Mouse (Mus musculus): ENCODE measurements around the gene Olfr90. TPM values are rescaled to one million over a fixed set of nuclear protein-coding genes. Genes with fewer than 3 reads are reported as not detected.

Gene Olfr90
- polyA plus RNA-seq, 1 experiment = not detected

DNA sequence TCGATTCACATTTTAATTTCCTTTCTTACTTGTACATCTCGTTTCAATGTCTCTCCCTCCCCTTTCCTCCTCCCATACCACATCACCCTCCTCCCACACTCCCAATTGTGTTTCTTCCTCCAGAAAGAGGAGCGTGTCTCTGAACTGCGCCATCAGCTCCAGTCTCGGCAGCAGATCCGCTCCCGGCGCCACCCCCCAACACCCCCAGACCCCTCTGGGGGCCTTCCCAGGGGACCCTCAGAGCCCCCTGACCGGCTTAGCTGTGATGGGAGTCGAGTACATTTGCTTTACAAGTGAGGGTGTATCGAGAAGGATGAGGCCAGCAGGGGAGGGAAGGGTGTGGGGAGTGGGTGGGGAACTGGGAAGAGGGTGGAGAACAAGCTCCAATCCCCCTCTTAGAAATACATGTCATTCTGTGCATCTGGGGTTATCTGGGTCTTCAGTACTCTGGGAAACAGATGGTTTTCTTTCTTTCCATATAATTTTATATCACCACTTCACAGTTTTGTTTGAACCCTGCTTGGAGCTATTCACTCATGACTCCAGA, 15.5 kb downstream of the Olfr90 start:
- peaks cover 2% of the 10 kb centered on the region; the same call in 1 of the 2 replicates for H3K36me3 ChIP-seq (ENCODE audit: control insufficient read depth, insufficient read depth, low read length)
- TF ChIP-seq CTCF (IDR thresholded peaks at IDR 0.05; ENCODE audit: extremely low read depth, insufficient read length, insufficient replicate concordance, low read depth, low read length) = no peak
- TF ChIP-seq POLR2A (IDR thresholded peaks at IDR 0.05; ENCODE audit: low read depth, low read length) = no peak
- no peaks in the 10 kb centered on the region for H3K4me1 ChIP-seq (ENCODE audit: control insufficient read depth, insufficient read depth, insufficient read length, low read length)
- WGBS = 80% methylated on average over 11 of the region's 11 CpGs
- H3K4me3 ChIP-seq (ENCODE audit: low read depth, low read length) = no peak overlapping the region
- H3K27me3 ChIP-seq (ENCODE audit: control insufficient read depth, insufficient read depth, low read length) = no peaks in the 10 kb centered on the region
- H3K27ac ChIP-seq (ENCODE audit: insufficient read depth, low read depth, low read length) = no peak overlapping the region

DNA sequence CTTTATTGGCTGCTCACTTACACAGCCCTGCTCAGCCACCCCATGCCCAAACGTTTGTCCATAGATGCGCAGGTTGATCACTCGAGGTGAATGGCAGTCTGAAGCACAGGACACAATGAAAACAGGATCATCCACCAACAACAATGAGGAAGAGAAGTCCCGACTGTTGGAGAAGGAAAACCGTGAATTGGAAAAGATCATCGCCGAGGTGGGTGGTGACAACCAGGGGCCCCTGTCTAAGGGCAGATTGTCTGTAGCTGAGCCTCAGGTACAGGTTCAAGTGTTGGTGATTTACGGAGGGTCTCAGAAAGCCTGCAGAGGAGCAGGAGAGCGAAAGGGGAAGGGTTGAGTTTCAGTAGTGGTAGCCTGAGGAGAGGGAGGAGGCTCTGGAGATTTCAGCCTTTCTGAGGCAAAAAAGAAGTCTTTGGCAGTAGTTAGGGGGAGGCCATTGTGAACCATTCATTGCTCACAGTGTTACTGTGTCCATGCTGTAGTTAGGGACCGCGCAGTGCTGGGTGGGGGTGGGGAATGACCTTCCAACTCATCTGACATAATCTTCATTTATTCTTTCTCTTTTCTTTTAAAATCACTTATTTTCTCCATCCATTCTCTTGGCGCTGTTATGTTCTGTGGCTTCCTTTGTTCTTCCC, 16.1 kb downstream of the Olfr90 start:
- no peaks in the 10 kb centered on the region for H3K27me3 ChIP-seq (ENCODE audit: control insufficient read depth, insufficient read depth, low read length)
- H3K4me1 ChIP-seq (ENCODE audit: control insufficient read depth, insufficient read depth, insufficient read length, low read length) = no peaks in the 10 kb centered on the region
- no peak overlapping the region for H3K4me3 ChIP-seq (ENCODE audit: low read depth, low read length)
- TF ChIP-seq POLR2A (IDR thresholded peaks at IDR 0.05; ENCODE audit: low read depth, low read length) (no peak), CTCF (IDR thresholded peaks at IDR 0.05; ENCODE audit: extremely low read depth, insufficient read length, insufficient replicate concordance, low read depth, low read length) (no peak)
- H3K36me3 ChIP-seq (ENCODE audit: control insufficient read depth, insufficient read depth, low read length) = peaks cover 2% of the 10 kb centered on the region; the same call in 1 of the 2 replicates
- no peak overlapping the region for H3K27ac ChIP-seq (ENCODE audit: insufficient read depth, low read depth, low read length)
- WGBS = 85% methylated on average over 12 of the region's 12 CpGs

DNA sequence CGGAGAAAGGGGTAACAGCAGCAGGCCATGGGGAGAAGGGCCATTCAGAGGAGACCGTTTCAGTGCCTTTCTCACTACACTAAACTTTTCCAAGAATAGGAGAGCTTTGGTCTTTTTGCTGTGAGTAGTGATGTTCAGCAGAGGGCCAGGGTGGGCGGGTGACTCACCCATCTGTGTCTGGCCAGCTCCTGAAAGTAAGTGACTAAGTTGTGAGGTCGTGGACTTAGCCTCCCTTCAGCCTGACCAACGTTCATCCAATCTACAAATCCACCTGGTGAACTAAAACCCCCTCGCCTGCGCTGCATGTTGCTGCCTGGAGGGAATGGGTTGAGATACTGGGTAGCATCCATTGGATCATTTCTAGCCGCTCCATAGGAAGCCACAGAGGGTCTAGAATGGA, 18.2 kb downstream of the Olfr90 start:
- no peak overlapping the region for H3K27ac ChIP-seq (ENCODE audit: insufficient read depth, low read depth, low read length)
- no peak overlapping the region for H3K4me3 ChIP-seq (ENCODE audit: low read depth, low read length)
- peaks cover 2% of the 10 kb centered on the region; the same call in 1 of the 2 replicates for H3K36me3 ChIP-seq (ENCODE audit: control insufficient read depth, insufficient read depth, low read length)
- TF ChIP-seq POLR2A (IDR thresholded peaks at IDR 0.05; ENCODE audit: low read depth, low read length) (no peak), CTCF (IDR thresholded peaks at IDR 0.05; ENCODE audit: extremely low read depth, insufficient read length, insufficient replicate concordance, low read depth, low read length) (no peak)
- 79% methylated on average over 8 of the region's 8 CpGs for WGBS
- no peaks in the 10 kb centered on the region for H3K4me1 ChIP-seq (ENCODE audit: control insufficient read depth, insufficient read depth, insufficient read length, low read length)
- H3K27me3 ChIP-seq (ENCODE audit: control insufficient read depth, insufficient read depth, low read length) = no peaks in the 10 kb centered on the region

DNA sequence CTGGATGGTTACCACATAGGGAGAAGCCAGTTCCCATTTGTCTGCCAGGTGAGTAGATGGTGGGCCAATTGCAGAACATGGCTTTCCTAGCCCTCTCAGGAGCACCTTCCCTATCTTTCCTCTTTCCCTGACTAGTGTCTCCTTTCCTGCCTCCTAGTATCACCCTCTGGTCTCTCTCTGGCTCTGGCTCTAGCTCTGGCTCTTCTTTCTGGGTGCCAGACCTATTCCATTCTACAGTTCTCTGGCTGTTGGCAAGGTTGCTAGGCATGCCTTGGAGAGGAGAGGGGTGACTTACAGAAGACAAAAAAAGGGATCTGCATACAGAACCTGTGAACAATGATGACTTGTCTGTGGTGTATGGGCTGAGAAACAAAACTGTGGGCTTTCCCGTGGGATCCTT, 20.4 kb downstream of the Olfr90 start:
- H3K27me3 ChIP-seq (ENCODE audit: control insufficient read depth, insufficient read depth, low read length) = no peaks in the 10 kb centered on the region
- H3K27ac ChIP-seq (ENCODE audit: insufficient read depth, low read depth, low read length) = no peak overlapping the region
- TF ChIP-seq POLR2A (IDR thresholded peaks at IDR 0.05; ENCODE audit: low read depth, low read length) = no peak
- TF ChIP-seq CTCF (IDR thresholded peaks at IDR 0.05; ENCODE audit: extremely low read depth, insufficient read length, insufficient replicate concordance, low read depth, low read length) = no peak
- peaks cover 3% of the 10 kb centered on the region; the same call in 1 of the 2 replicates for H3K36me3 ChIP-seq (ENCODE audit: control insufficient read depth, insufficient read depth, low read length)
- no peak overlapping the region for H3K4me3 ChIP-seq (ENCODE audit: low read depth, low read length)
- WGBS = 89% methylated on average over 1 of the region's 1 CpGs
- H3K4me1 ChIP-seq (ENCODE audit: control insufficient read depth, insufficient read depth, insufficient read length, low read length) = no peaks in the 10 kb centered on the region; the same call in 1 of the 2 replicates

DNA sequence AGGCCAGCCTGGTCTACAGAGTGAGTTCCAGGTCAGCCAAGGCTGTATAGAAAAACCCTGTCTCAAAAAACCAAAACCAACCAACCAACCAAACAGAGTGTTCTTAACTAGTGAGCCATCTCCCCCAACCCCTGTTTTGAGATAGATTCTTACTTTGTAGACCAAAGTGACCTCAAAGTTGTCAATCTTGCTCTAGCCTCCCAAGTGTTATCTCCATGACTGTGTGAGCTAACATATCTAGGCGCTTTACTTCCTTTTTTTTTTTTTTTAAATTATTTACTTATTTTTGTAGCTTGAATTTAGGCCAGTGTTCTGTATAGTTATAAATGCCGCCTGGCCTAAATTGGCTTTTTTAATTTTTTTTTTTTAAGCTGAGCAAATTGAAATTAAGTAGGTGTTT, 22.3 kb downstream of the Olfr90 start:
- H3K27ac ChIP-seq (ENCODE audit: insufficient read depth, low read depth, low read length) = no peak overlapping the region
- no peaks in the 10 kb centered on the region for H3K27me3 ChIP-seq (ENCODE audit: control insufficient read depth, insufficient read depth, low read length)
- H3K36me3 ChIP-seq (ENCODE audit: control insufficient read depth, insufficient read depth, low read length) = peaks cover 1% of the 10 kb centered on the region; the same call in 1 of the 2 replicates
- H3K4me1 ChIP-seq (ENCODE audit: control insufficient read depth, insufficient read depth, insufficient read length, low read length) = no peaks in the 10 kb centered on the region; the same call in 1 of the 2 replicates
- WGBS = 92% methylated on average over 2 of the region's 2 CpGs
- TF ChIP-seq CTCF (IDR thresholded peaks at IDR 0.05; ENCODE audit: extremely low read depth, insufficient read length, insufficient replicate concordance, low read depth, low read length) = no peak
- TF ChIP-seq POLR2A (IDR thresholded peaks at IDR 0.05; ENCODE audit: low read depth, low read length) = no peak
- H3K4me3 ChIP-seq (ENCODE audit: low read depth, low read length) = no peak overlapping the region

DNA sequence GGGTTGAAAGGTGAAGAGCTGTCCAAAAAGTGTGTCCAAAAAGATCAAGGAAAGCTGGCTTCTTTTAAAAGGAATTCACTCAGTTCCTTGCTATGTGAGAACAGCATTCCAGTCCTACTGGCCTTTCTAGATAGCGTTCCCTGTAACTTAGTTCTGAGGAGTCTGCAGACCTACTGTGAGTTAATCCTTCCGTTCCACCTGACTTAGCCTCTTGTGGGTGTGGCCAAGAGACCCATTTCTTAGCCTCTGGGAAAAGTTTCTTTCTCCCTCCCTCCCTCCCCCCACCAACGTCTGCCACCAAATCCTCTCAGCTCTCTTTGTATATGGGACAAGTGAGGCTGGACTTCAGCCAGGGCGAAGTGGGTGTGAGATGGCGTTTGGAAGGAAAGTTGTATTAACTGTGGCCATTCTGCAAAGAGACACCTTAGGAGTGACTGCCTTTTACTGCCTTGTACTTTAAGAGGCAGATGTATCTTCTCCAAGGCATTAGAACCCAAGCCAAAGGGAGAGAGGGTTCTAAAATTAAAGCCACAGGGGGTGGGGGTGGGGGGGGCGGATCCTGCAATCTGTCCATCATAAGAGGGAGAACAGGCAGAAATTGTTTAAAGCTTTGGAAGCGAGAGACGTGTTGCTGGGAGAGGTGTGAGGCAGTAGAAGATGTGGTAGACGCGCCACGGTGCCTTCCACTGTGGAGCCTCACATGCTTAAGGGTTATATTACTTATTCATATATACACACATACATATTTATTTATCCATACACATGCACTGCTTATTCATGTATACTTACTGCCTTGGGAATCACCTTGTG, 24.4 kb downstream of the Olfr90 start:
- peaks cover 1% of the 10 kb centered on the region; the same call in 1 of the 2 replicates for H3K36me3 ChIP-seq (ENCODE audit: control insufficient read depth, insufficient read depth, low read length)
- WGBS = 83% methylated on average over 11 of the region's 11 CpGs
- no peaks in the 10 kb centered on the region for H3K27me3 ChIP-seq (ENCODE audit: control insufficient read depth, insufficient read depth, low read length)
- H3K4me1 ChIP-seq (ENCODE audit: control insufficient read depth, insufficient read depth, insufficient read length, low read length) = no peaks in the 10 kb centered on the region; the same call in 1 of the 2 replicates
- H3K27ac ChIP-seq (ENCODE audit: insufficient read depth, low read depth, low read length) = no peak overlapping the region
- TF ChIP-seq CTCF (IDR thresholded peaks at IDR 0.05; ENCODE audit: extremely low read depth, insufficient read length, insufficient replicate concordance, low read depth, low read length) = no peak
- no peak for TF ChIP-seq POLR2A (IDR thresholded peaks at IDR 0.05; ENCODE audit: low read depth, low read length)
- H3K4me3 ChIP-seq (ENCODE audit: low read depth, low read length) = no peak overlapping the region

DNA sequence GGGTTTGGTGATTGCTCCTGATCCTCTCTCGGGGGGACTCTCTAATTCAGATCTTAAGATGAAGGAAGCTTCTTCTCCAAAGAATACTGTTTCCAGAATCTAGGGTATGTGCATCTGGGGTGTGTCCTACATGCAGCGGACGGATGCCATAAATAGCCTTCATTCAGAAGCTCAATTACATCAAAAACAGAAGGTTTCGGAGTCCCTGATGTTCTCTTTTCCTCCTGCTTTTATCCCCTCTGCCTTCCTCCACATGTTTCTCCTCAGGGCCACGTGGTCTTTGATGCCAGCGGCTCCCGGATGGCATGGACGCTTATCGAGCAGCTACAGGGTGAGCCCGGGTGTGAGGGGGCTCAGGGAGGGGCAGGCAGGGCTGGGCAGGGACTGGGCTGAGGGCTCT, 25.2 kb downstream of the Olfr90 start:
- 85% methylated on average over 10 of the region's 10 CpGs for WGBS
- H3K4me1 ChIP-seq (ENCODE audit: control insufficient read depth, insufficient read depth, insufficient read length, low read length) = no peaks in the 10 kb centered on the region; the same call in 1 of the 2 replicates
- no peaks in the 10 kb centered on the region for H3K27me3 ChIP-seq (ENCODE audit: control insufficient read depth, insufficient read depth, low read length)
- TF ChIP-seq CTCF (IDR thresholded peaks at IDR 0.05; ENCODE audit: extremely low read depth, insufficient read length, insufficient replicate concordance, low read depth, low read length) = no peak
- no peak for TF ChIP-seq POLR2A (IDR thresholded peaks at IDR 0.05; ENCODE audit: low read depth, low read length)
- no peak overlapping the region for H3K27ac ChIP-seq (ENCODE audit: insufficient read depth, low read depth, low read length)
- H3K36me3 ChIP-seq (ENCODE audit: control insufficient read depth, insufficient read depth, low read length) = peaks cover 1% of the 10 kb centered on the region; the same call in 1 of the 2 replicates
- H3K4me3 ChIP-seq (ENCODE audit: low read depth, low read length) = no peak overlapping the region

Measured in small intestine, adult 2 months (tissue).